Mouse (Mus musculus): ENCODE measurements around the gene Tbc1d25.

- TF ChIP-seq CTCF (IDR thresholded peaks at IDR 0.05; ENCODE audit: borderline replicate concordance, extremely low read depth, insufficient read depth, insufficient read length) (no peak), POLR2A (IDR thresholded peaks at IDR 0.05; ENCODE audit: borderline replicate concordance, extremely low read depth, insufficient read depth, insufficient read length, poor library complexity, severe bottlenecking) (no peak)
Measured at GRCm38 (mm10) chrX:8217383-8217782, 41.4 kb upstream of the Tbc1d25 start.

Measured in brain, embryonic 14.5 days (tissue).